Mouse (Mus musculus): ENCODE measurements around the gene Ncoa1.
"Not testable (repeated sequence)": the region's sequence is repeated elsewhere in the genome, so short reads cannot be mapped to it uniquely, and the experiment has no call there.

Gene Ncoa1

DNA sequence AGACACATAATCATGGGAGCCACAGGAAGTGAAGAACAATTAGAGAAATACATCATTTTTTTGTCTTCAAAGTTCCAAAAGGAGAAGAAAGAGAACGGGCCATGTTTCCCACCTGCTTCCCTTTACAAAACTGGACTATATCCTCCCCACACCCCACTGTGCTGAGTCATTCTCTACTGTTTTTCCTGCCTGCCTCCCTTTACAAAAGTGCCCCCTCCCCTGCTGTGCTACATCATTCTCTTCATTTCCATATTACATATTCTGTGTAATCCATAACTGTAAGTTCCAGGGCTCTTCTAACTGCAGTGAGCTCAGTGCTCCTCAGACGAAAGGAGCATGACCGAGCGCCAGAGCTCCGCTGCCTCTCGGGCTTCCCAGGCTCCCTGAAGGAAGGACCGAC, 80.8 kb downstream of the Ncoa1 start:
- no peak for DNase-seq (ENCODE audit: low spot score)

DNA sequence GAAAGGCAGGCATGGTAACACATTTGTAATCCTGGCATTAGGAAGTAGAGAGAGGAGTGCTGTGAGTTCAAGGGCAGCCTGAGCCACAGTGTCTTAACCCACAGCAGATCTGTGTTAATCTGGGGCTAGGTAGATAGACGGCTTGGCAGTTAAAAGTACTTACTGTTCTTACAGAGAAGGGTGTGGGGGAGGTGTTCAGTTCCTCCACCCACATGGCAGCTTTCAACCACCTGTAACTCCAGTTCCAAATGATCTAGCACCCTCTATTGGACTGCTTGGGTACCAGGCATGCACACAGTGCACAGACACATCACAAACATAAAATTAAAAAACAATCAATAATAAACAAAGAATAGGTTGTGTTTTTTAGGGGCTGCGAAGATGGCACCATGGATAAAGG, 84.4 kb downstream of the Ncoa1 start:
- DNase-seq (ENCODE audit: low spot score) = no peak

DNA sequence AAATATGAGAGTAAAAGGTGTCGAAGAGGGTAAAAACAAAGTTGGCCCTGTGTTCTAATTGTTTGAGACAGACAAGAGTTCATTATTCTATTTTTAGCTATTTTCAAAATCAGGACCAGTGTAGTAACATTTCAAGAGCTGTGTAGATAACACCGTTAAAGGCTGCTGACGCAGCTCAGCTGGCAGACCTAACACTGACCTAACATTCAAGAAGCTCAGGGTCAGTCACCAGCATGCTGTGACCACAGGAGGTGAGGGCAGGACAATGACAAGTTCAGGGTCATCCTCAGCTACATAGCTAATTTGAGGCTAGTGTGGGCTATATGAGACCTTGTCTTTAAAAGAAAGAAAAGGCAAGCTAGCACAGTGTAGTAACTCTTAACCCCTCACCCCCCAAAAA, 84.9 kb downstream of the Ncoa1 start:
- no peak for DNase-seq (ENCODE audit: low spot score)

DNA sequence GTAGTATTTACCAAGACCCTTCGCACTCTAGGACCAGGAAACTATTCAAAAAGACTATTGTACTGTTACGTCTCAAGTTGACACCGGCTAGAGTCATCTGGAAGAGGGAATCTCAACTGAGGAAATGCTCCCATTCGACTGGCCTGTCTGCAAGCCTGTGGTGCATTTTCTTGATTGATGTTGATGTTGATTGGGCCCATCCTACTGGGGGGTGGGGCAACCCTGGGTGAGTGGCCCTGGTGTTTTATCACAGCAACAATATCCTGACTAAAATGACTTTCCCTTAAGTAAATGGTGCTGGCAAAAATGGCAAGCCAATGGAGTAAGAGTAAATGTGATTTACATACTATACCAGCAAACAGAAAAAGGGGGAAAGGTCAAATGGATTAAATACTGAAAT, 85.7 kb downstream of the Ncoa1 start:
- no peak for DNase-seq (ENCODE audit: low spot score)

DNA sequence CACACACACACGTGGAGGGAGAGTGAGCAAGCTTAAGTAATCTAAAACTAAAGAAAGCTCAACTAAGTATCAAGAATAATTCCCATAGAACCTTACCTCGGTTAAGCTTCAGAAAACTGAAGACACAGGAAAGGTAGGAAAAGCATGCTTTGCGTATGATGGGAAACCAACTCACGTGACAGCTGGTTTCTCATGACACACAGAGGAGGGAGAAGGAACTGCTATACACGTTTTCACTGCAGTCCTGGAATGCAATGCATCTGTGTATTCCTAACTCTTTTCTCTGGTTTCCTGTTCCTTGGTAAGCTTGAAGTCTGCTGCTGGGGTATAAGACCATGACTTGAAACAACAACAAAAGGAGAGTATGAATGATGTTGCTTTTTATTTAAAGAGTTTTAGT, 86.3 kb downstream of the Ncoa1 start:
- no peak for DNase-seq (ENCODE audit: low spot score)

DNA sequence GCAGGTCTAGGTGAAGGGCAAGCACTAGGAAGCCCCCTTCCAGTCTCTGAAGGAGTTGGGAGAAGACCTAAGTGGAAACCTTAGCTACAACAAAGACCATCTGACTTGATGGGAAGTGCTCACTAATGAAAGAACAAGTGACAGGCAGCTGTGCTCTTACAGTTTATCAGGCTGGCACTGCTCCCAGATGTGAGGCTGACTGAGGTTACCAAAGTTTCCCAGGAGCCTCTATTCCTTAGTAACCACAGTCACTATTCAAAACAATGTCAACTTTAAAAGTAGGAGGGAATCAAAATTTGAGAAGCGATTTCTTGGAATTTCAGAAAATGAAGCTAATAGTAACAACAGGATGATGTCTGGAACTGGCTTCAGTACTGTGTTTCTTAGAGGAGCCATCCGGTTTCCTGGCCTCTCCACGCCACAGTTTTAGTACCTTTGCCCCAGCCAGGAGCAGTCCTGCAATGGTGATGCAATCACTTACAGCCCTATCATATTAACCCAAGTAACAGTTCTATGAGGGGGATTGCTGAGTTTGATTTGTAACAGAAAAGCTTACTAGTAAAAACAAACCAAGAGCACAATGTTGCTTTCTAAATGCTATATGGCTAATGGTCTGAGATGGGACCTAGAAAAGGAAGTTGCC, 90.8 kb downstream of the Ncoa1 start:
- DNase-seq (ENCODE audit: low spot score) = no peak

DNA sequence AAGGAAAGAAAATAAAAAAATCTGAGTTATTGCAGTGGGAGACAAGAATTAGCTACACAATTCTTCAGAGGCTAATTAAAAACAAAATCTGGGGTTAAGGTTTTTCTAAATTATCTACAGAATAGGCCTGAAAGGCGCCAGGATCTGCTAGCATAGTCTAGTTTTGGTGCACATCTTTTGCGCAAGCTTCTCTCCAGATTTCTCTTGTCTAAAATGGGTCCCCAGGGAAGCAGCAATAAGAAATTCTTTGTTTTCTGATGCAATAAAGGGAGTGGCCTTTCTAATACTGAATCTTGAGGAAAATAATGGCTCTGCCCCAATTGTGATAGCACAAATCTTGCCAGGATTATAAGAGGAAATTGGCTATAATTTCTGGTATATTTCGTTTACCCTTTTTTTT, 93.9 kb downstream of the Ncoa1 start:
- no peak for DNase-seq (ENCODE audit: low spot score)

DNA sequence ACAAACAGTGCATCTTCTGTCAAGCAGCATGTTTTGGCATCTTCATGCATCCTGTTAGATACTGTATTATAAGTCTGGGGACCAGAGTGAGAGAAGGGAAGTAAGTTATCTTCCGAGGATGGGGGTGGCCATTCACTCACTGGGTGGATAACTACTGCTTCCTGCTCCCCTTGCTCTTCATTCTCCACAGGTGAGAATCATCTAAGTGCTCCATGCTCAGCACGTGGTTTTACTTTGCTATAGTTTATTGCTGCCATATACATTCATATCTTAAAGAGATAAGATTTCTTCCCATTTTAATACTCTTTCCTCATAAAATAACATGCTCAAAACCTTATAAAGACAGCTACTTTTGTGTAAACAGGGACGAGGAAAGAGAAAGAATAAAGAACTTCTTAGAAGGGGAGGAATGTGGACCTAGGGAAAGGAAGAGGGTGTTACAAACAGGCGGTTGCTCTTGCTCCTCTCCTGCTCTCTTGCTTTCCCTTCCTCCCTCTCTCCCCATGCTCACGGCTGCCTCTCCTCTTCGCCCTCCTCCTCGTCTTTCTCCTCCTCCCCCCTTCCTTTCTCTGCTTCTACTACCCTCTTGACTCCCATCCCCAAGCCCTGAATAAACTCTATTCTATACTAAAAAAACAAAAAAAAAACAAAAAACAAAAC, 97.6 kb downstream of the Ncoa1 start:
- DNase-seq (ENCODE audit: low spot score) = no peak

DNA sequence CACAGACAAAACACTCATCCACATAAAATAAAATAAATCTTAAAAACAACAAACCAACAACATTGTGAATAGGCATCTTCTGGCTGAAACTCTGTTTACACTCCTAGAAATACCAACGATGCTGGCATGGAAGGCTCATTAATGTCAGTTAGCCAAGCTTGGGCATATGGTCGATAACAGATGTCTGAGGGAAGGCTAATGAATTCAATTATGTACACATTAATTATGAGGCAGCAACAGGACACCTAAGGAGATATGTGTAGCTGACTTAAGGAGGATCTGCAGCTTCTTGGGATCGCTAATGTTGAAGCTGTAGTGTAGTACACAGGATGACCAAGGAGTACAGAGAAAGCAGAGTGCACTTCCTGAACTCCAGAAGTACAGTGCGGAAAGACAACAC, 100.5 kb downstream of the Ncoa1 start:
- DNase-seq (ENCODE audit: low spot score) = no peak

DNA sequence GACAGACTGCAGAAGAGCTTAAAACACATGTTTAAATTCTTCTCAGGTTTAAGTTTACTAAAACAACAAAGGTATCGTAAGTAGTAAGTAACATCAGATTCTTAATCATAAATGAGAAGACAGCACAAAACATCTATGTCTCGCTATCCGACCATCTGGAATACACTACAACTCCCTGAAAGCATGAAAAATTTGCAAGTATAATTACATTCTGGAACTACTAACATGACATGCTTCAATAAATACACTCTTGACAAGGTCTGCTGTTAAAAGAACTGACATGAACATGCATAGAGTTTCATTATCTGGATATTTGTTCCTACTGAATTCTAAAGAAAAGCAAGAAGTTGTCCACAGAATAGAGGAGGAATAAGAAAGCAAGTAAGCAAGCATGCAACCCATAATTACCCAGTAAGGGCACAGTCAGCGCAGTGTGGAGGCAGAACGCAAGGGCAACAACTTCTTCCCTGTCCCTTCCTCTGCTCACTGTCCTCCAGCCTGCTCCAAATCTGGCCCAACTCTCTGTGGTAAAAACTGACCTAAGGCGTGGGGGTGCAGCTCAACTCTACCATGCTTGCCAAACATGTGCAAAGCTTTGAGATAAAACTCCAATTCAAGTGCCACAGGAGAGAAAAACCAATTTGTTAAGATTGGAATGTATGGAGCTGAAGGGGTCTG, 102.0 kb downstream of the Ncoa1 start:
- DNase-seq (ENCODE audit: low spot score) = no peak

DNA sequence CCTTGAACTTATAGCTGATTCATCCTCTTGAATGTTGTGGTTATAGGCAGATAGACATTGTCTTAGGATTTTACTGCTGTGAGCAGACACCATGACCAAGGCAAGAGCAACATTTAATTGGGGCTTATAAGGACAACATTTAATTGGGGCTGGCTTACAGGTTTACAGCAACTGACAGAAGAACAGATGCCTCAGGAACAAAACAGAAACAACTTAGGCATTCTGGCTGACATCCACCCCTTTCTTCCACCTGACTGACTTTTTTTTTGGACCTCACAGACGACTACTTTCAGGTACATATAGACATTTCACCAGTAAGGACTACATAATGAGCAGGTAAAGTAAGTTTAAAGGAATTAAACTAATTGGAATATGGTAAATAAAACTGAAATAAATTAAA, 105.6 kb downstream of the Ncoa1 start:
- no peak for DNase-seq (ENCODE audit: low spot score)

DNA sequence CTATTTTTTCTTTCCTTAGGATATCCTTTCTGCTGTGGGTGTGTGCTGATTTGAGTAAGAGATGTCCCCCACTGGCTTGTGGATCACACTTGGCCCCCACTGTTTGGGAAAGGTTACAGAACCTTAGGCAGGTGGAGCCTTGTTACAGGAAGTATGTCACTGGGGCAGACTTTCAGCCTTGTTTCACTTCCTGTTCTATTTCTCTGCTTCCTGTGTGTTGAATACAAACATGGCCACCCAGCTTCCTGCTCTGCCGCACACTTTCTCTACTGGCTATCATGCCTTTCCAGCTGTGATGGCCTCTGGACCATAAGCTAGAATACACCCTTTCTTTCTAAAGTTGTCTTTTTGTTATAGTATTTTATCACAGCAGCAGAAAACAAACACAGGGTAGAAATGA, 111.0 kb downstream of the Ncoa1 start:
- no peak for DNase-seq (ENCODE audit: low spot score)

DNA sequence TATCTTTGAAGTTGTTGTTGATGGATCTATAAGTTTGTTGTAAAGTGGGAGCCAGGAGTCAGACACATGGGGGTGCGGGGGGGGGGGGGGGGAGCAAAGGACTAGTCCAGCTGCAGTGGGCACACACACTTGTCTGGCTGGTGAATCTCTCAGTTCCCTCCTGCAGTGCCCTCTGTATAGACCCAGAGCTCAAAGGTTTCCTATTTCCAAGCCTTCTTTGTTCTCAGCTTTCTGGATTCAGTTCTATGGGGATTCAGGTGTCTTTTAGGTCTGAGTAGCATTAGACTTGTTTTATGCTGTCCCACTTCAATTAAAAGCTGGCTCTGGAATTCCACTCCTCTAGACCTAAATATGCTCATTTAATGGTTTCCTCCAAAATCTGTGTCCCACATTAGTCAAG, 117.5 kb downstream of the Ncoa1 start:
- no peak for DNase-seq (ENCODE audit: low spot score)

DNA sequence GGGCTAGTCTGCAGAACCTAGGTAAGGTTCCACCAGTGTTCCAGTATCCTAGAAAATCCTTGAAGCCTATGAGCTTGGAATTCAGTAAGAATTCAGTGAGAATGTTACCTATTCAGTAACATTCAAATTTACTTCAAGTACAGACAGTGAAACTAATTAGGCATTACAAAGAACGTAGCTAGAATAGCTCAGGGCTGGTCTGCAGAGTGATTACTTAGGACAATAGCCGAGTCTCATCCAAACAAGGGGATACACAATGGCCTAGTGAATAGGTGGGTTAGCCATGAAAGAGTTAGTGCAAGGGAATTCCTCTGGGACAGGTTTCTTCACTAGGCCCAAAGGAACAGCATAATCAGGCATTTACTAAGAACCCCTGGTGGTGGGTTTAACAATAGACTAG, 118.3 kb downstream of the Ncoa1 start:
- DNase-seq (ENCODE audit: low spot score) = not testable (repeated sequence)

DNA sequence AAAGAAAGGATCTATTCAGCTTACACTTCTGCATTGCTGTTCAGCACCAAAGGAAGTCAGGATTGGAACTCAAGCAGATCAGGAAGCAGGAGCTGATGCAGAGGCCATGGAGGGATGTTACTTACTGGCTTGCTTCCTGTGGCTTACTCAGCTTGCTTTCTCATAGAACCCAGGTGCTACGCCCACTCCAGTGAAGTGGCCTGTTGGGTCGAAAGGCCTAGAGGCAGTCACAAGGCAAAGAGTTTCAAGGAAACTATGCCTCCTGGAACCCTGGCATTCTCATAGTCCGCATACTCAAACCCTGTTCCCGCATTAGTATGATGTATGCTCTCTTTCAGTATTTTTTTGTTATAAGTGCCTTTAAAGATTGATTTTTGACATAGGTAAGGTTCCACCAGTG, 118.9 kb downstream of the Ncoa1 start:
- DNase-seq (ENCODE audit: low spot score) = no peak

DNA sequence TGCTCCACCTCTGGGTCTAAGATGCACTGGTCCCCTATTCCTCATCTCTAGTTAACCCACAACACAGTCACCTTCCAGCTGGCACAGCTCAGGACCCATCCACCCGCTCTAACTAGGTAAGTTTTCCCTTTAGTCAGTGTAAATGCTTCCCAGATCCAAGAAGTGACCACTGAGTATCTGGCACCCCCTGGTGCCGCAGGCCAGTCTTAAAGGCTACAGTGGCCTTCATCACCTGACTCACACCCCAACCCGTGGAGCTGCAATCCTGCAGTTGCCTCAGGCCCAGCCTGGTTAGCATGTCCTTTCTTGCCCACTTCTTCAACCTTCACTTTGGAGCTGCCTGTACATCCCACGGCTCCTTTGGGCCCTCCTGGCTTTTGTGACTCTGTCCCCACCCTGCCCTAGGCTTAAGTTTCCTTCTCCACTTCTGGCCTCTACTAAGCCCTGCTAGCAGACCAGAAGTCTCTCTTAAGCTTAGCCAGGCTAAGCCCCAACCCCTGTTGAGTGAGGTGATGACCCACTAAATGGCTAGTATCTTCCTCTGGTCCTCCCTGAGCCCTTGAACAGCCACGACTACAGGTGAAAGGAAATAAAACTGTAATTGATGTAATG, 120.0 kb downstream of the Ncoa1 start:
- DNase-seq (ENCODE audit: low spot score) = no peak

DNA sequence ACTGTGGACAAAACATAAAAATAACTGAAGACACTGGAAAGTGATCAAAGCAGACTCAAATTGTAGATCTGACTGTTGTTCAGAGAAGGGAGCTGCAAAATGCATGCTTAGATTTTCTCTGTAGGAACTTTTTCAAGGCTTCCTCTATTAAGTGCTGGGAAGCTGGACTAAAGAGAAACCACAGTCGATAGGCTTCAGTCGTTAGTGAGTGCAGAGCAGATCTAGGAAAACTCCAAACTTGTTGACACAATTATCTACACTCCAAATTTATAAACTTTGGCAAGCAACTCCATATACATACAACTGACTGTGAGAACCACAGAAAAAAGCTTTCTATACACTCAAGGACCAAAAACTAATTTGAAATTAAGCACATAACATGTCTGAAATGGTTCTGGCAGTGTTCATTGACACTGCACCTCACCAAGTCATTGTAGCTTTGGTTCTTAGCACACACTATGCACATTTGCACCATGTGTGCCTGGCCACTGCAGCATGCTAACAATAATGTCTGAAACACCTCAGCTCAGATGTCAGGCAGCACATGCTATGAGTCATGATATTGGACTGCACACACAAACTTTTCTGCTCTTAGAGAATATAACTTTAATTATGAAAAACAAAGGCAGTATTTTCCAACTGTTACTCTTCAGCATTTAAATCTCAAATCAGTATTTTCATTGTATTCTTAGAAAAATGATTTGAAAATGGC, 121.8 kb downstream of the Ncoa1 start:
- DNase-seq (ENCODE audit: low spot score) = no peak

DNA sequence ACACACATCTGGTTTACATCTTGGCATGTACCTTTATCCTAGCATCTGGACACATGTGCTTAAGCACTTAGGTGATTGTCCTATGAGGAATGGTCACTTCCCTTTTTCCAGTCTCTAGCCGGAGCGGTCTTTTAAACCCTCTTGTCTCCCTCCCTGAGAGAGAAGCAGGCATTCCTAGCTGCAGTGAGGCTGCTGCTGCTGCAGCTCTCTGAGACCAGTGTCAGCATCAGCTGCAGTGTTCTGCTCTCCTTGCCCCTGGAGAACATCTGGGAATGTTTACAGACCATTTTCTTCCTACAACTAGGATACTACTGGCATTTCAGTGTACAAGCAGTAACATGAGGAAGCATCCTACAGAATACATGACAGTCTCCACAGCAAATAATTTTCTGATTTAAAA, 133.8 kb downstream of the Ncoa1 start:
- no peak for DNase-seq (ENCODE audit: low spot score)

DNA sequence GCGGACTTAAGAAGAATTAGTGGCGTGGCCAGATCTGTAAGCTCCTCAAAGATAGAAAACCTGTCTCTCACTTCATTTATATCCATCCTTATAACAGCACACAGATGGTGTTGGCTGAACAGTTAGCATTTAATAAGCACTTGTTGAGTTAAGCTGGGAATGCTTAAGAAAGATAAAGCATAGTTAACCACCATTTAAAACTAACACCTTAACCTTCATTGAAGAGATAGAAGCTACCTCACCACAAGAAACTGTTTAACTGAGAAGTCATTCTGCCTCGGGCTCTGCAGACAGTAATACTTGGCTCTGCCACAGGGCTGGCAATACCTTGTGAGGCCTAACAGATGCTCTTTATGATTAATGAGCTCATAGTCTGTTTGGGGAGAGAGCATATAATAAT, 134.9 kb downstream of the Ncoa1 start:
- no peak for DNase-seq (ENCODE audit: low spot score)

DNA sequence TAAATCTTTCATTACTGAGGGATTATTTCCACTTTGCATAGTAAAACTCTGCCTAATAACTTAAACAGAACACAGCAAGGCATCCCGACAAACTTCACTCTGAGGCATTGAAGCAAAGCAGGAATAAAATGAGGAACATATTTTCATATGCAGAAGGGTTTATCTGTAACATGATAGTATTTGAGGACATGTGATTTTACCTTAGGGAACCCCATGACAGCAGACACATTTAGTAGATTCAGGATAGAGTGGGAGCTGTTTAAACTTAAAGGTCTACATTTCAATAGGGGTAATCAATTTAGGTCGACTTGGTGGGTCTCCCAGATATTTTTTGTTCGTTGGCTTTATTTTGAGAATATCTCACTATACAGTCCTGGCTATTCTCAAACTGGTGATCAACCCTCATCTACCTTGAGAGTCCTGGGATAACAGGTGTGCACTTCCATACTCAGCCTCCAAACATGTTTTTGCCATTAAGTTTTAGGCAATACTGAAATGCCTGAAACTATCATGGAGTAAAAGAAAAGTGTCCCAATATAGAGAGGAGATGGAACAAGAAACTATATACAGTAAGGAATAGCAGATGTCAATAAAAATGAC, 136.6 kb downstream of the Ncoa1 start:
- DNase-seq (ENCODE audit: low spot score) = no peak

DNA sequence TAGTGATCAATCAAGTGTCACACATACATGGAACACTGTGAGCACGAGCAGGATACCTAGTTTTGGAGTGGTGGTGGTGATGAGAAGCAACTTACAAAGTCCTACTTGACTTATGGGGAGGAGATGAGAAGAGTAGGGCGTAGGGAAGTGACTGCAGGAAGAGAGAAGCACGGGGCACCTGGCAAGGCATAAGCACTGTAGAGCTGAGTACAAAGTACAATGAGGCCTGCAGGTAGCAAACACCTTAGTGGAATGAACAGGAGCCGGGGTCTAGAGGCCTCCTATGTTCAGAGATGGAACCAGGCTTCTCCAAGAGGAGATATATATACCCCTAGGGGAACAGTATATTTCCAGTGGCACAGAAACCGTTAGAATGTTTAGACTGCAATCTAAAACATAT, 153.4 kb downstream of the Ncoa1 start:
- no peak for DNase-seq (ENCODE audit: low spot score)

DNA sequence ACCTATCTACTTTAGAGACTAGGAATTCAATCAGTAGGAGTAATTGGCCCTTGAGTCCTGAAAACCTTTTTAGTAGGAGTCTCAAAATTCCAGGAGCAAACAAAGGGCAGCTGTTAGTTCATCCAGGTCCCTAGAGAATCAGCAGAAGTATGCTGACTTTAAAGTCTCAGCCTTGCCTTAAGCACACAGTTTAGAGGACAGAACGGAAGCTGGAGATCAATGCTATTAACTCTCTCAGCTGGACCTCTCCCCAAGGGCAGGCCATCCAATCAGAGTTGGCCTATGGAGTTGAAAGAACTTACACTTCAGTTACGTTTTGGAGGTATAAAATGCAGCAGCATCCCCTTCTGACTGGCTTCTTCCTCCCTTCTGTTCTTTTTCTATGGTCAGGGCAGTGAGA, 154.8 kb downstream of the Ncoa1 start:
- no peak for DNase-seq (ENCODE audit: low spot score)

Data from ovary, adult 18-20 months (tissue).